Mouse (Mus musculus): ENCODE results near the gene Gm20708.

Gm20708 gene

GRCm38 (mm10) chr11:117809407-117810311, at the start of gene Gm20708, which contains the start of gene Syngr2:
TSS of gene Gm20708 (plus strand) at chr11:117809668.
TSS of gene Syngr2 (plus strand) at chr11:117809668.
- peak; percentile 63 for DNase-seq (ENCODE audit: low spot score)

- DNase-seq (ENCODE audit: low spot score) = no peak
Observed at GRCm38 (mm10) chr11:117760374-117761119, 48.9 kb upstream of the Gm20708 start.

DNA sequence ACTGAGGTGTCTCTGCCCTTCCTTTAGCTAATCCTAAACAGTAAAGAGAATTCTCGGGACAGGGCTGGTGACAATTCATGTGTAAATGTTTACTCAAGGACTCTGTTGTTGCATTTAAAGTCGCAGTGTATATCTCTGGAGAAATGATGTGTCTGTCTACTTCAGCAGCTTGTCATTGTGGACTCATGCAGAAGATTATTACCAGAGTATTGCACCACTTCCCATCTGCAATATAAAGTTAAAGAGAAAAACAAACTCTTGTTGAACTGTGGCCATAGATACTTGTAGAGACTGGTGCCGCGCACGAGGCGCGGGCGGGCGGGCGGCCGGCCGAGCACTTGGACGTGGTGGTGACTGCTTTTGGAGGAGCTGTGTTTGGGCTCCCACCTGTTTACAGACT, 47.7 kb upstream of the Gm20708 start:
- DNase-seq (ENCODE audit: low spot score) = no peak

GRCm38 (mm10) chr11:117762246-117762645, 47.2 kb upstream of the Gm20708 start:
- DNase-seq (ENCODE audit: low spot score) = no peak

DNA sequence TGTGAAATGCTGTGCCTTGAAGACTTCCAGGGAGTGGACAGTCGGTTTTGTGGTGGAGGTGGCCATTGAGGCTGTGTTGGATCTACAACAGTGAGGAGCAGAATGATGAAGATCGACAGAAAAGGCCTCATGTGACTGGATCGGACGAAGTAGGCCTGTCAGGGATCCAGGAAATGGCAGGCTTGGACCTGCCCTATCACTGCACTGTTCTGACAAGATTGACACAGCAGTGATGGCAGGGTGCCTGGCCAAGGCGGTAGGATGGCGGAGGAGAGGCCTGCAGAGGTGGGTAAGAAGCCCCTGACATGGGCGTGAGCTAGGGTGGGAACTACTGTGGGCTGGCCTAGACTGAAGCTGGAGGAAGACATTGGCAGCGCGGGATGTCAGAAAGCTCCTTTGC, 45.1 kb upstream of the Gm20708 start:
- DNase-seq (ENCODE audit: low spot score) = no peak

DNA sequence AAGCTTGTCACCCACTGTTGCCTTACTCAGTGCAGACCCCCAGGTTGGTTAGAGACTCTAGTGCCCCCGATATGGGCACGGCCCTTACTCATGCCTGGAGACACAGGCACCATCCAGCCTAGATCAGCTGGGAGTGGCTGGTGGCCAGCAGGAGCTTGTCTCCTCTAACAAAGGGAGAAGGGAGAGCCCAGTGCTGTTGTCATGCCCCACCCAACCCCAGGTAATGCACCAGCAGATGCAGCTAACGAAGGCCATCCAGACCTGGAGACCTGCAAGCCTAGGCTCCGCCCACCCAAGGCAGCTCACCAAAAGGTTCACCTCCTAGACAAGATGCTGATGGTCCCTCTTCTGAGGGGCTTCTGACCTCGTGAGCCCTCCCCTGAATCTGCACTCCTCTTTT, 44.1 kb upstream of the Gm20708 start:
- no peak for DNase-seq (ENCODE audit: low spot score)

DNA sequence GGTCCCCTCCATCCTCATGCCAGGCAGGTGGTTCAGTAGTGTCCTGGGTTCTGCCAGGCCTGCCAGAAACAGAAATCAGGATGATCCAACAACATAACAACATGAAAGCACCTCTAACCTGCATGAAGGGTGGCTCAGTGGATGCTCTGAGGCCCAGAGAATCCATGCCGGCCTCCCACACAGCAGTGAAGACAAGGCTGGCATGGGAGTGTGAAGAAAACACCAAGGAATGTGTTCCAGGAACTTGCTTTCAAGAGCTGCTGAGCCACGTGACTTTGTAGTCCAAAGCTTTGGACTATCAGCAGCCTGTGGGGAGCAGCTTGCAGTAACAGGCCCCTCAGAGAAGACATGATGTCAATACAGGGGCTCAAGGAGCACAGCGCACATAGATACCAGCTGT, 43.2 kb upstream of the Gm20708 start:
- DNase-seq (ENCODE audit: low spot score) = no peak

DNA sequence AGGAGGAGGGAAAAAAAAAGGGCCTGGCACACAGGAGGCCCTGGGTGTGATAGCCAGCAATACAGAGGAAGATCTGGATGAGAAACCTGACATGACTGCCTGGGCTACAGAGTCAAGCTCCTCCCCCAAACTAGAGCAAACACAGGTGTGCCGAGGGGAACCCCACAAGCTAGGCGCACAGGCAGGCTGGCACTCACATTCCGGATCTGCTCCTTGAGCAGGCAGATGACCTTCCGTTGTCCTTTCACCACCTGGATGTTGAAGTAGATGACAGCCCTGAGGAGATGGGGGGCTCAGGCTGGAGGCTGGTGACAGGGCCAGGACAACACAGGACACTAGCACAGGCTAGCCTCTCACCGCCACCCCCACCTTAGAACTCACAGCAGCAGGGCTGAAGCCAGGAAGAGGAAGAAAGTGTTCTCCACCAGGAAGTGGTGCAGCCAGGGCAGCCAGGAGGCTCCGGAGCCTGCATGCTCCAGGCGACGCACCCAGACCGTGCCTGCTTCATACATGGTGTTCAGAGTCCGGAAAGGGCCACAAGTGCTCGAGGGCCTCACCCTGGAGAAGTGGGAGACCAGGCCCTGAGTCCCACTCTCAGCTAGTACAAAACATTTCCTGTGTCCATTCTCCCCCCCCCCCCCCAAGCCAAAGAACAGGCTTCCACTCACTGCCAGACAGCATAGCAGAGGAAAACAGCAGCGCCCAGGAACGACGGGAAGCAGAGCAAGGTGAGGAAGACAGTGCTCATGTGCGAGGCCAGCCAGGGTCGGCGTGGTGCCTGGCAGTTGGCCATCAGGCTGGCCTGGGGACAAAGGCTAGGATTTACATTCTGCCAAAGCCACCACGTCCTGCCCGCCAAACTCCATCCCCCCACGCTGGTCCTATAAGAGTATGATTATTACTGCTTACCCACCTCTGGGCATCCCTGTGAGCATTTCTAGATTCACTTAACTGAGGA, 40.5 kb upstream of the Gm20708 start:
- no peak for DNase-seq (ENCODE audit: low spot score)

GRCm38 (mm10) chr11:117769683-117770047, 39.8 kb upstream of the Gm20708 start:
- DNase-seq (ENCODE audit: low spot score) = no peak

DNA sequence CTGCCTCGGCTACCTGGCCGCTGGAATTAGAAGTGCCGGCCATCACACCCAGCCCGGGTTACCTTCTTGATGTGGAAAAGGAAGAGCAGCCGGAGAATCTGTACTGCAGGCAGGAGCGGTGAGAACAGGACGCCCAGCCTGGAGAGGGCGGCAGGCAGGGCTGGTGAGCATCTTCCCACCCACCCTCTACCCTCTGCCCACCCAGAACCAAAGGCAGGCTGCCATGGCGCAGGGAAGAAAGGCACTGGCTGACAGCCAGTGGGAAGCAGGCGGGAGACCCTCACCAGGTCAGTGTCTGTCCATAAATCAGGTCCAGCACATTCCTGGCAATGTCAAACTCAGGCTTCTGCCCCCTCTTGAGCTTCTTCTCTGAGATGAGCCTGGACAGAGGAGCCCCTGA, 39.1 kb upstream of the Gm20708 start:
- no peak for DNase-seq (ENCODE audit: low spot score)

GRCm38 (mm10) chr11:117772352-117772751, 37.1 kb upstream of the Gm20708 start:
- no peak for DNase-seq (ENCODE audit: low spot score)

DNA sequence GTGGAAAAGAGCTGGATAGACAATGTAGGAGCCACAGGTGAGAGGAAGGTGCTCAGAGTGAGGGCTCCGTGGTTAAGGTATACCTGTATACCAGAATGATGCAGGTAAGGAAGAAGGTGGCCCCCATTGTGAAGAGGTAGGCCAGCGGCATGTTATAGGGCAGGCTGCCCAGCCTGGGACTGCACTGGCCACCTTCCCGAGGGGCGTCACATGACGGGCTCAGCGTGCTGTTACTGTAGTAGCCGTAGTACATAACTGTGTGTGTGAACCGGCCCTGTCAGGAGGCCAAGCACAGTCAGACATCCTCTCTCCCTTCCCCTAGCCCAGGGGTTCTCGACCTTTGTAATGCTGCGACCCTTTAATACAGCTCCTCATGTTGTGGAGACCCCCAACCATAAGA, 34.5 kb upstream of the Gm20708 start:
- DNase-seq (ENCODE audit: low spot score) = no peak

GRCm38 (mm10) chr11:117775540-117775939, 33.9 kb upstream of the Gm20708 start:
- no peak for DNase-seq (ENCODE audit: low spot score)

- no peak for DNase-seq (ENCODE audit: low spot score)
Observed at GRCm38 (mm10) chr11:117776085-117776792, 33.2 kb upstream of the Gm20708 start.

- DNase-seq (ENCODE audit: low spot score) = no peak
Observed at GRCm38 (mm10) chr11:117777111-117777510, 32.4 kb upstream of the Gm20708 start.

DNA sequence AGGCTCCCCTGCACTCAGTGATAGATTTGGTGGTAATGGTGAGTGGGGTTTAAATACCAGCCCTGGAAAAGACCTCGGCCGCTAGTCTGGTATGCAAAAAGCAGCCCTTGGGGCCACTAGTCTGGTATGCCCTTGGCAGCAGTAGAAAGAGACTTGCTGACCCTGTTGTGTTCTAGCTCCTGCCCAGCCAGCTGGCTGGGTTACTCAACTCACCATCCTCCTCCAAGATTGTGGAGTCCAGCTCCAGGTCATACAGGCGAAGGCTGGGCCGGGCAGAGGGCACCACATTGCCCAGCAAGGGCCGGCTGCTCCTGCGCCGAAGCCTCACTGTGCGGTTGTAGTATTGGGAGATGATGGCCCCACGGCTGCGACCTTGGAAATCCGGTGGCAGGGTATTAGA, 31.4 kb upstream of the Gm20708 start:
- peak; percentile 10 for DNase-seq (ENCODE audit: low spot score)

- peak; percentile 41 for DNase-seq (ENCODE audit: low spot score)
Observed at GRCm38 (mm10) chr11:117778851-117779433, 30.5 kb upstream of the Gm20708 start.

GRCm38 (mm10) chr11:117779434-117780198, 29.9 kb upstream of the Gm20708 start:
- DNase-seq (ENCODE audit: low spot score) = peak; percentile 56

DNA sequence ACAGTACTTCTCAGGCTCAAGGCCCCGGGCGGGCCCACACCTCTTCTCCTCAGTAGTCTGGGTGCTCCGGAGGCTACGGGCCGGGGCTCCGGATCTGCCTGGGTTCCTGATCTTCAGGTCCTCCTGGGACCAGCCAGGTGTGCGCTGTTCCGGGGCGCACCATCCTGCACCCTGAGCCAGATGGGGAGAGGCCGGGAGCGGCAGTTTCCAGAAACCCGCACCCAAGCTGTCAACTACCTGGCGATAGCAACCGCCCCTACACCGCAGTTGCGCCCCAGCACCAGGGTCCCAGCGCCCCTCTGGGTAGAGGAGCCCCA, 29.3 kb upstream of the Gm20708 start:
- DNase-seq (ENCODE audit: low spot score) = peak; percentile 14

- peak; percentile 88 for DNase-seq (ENCODE audit: low spot score)
Observed at GRCm38 (mm10) chr11:117780582-117781111, 28.8 kb upstream of the Gm20708 start.

All from adipocyte (in vitro differentiated cells).